Comparison of ENCODE assay signal across 26 mouse cellular contexts in genomic region chr16:91187046-91187445, GRCm38 (mm10). TPM values are rescaled to one million over a fixed set of nuclear protein-coding genes. Genes with fewer than 3 reads are reported as not detected.
DNase-seq lines count a peak whose midpoint lies in the region; ATAC-seq and TF ChIP-seq lines count a peak whose summit lies in the region.
"Had no signal": no experiment of that assay in that cellular context is flagged by ENCODE, and none has a peak within 500 bp of the region (broad histone marks: within the 10 kb centered on the region; RNA-seq: fewer than 3 reads in every experiment).

No protein-coding gene starts in this region.

- DNase-seq in embryo, embryonic 10.5 days (ENCODE audit: low spot score) = peak; percentile 65
- no peak for DNase-seq in embryo, embryonic 11 days
- DNase-seq in kidney, adult 9 months = peak; percentile 2
- DNase-seq in T-cell, adult 2 months (ENCODE audit: low spot score) = no peak
- DNase-seq in cerebellum, postnatal 10 days = no peak
- DNase-seq: adrenal gland, adult 2 months; adrenal gland, postnatal 14 days; B cell, adult 2 months; cerebellum, adult 11 months; cerebellum, adult 2 months; cerebellum, adult 9-11 months; cerebellum, postnatal 36 days; gastrocnemius, postnatal 10 days; heart, adult 11 months had no signal

- H3K27ac ChIP-seq in kidney, embryonic 15.5 days = no peak overlapping the region
- H3K27ac ChIP-seq in intestine, postnatal 0 days (ENCODE audit: low read depth, low read length) = no peak overlapping the region
- H3K27ac ChIP-seq: forebrain, embryonic 10.5 days; forebrain, embryonic 13.5 days; hindbrain, embryonic 12.5 days; hindbrain, embryonic 15.5 days had no signal

- no peak for TF ChIP-seq CTCF in intestine, postnatal 0 days (IDR thresholded peaks at IDR 0.05; ENCODE audit: low read depth)

- H3K4me3 ChIP-seq in kidney, embryonic 15.5 days (replicated peaks) = no peak overlapping the region
- H3K4me3 ChIP-seq in intestine, postnatal 0 days (ENCODE audit: low read depth, low read length) = no peak overlapping the region
- H3K4me3 ChIP-seq: forebrain, embryonic 10.5 days; forebrain, embryonic 13.5 days; hindbrain, embryonic 12.5 days; hindbrain, embryonic 15.5 days had no signal

- H3K4me1 ChIP-seq in kidney, embryonic 15.5 days = no peaks in the 10 kb centered on the region
- no peaks in the 10 kb centered on the region for H3K4me1 ChIP-seq in intestine, postnatal 0 days (replicated peaks; ENCODE audit: control insufficient read depth, insufficient read depth, low read length)
- H3K4me1 ChIP-seq: hindbrain, embryonic 12.5 days; hindbrain, embryonic 15.5 days had no signal

- H3K9me3 ChIP-seq in kidney, embryonic 15.5 days (replicated peaks) = no peaks in the 10 kb centered on the region
- H3K9me3 ChIP-seq in intestine, postnatal 0 days (ENCODE audit: control insufficient read depth) = no peaks in the 10 kb centered on the region
- H3K9me3 ChIP-seq: forebrain, embryonic 10.5 days; G1E; hindbrain, embryonic 12.5 days; hindbrain, embryonic 15.5 days had no signal

- no peak for ATAC-seq in kidney, embryonic 15.5 days (replicated peaks; ENCODE audit: low FRiP score)
- ATAC-seq in intestine, postnatal 0 days = peak; percentile 66
- ATAC-seq: forebrain, embryonic 13.5 days; forebrain, embryonic 16.5 days; Patski had no signal

- WGBS in kidney, embryonic 15.5 days = 18% methylated on average over 8 of the region's 8 CpGs
- WGBS in intestine, postnatal 0 days = 13% methylated on average over 8 of the region's 8 CpGs

- H3K9ac ChIP-seq in kidney, embryonic 15.5 days = no peak overlapping the region
- H3K9ac ChIP-seq in intestine, postnatal 0 days (ENCODE audit: low read depth, low read length) = no peak overlapping the region
- H3K9ac ChIP-seq: forebrain, embryonic 13.5 days; hindbrain, embryonic 12.5 days; hindbrain, embryonic 15.5 days had no signal

- H3K36me3 ChIP-seq in kidney, embryonic 15.5 days = no peaks in the 10 kb centered on the region
- H3K36me3 ChIP-seq in intestine, postnatal 0 days (ENCODE audit: control insufficient read depth, insufficient read depth) = no peaks in the 10 kb centered on the region
- H3K36me3 ChIP-seq: forebrain, embryonic 10.5 days; G1E; hindbrain, embryonic 12.5 days; hindbrain, embryonic 15.5 days had no signal

- H3K27me3 ChIP-seq in kidney, embryonic 15.5 days = peaks cover 78% of the 10 kb centered on the region
- no peaks in the 10 kb centered on the region for H3K27me3 ChIP-seq in intestine, postnatal 0 days (replicated peaks; ENCODE audit: control insufficient read depth, insufficient read depth, low read length)

- no peak overlapping the region for H3K4me2 ChIP-seq in kidney, embryonic 15.5 days
- H3K4me2 ChIP-seq in intestine, postnatal 0 days (replicated peaks; ENCODE audit: low read depth) = peak overlapping the region; percentile 35; the same call in 1 of the 2 replicates
- H3K4me2 ChIP-seq: forebrain, embryonic 13.5 days; heart, embryonic 11.5 days; hindbrain, embryonic 12.5 days; hindbrain, embryonic 15.5 days had no signal

RNA-seq across cellular contexts. Expression of gene Olig2, which starts 38.2 kb away (rescaled TPM):
- not detected in 2 replicates for polyA plus RNA-seq in kidney, embryonic 15.5 days (2015; fragmentation: Nextera tagmentation; extraction: Ambion mirVana)
- not detected in 2 replicates for polyA plus RNA-seq in intestine, postnatal 0 days (2015; fragmentation: Nextera tagmentation; extraction: Ambion mirVana)
- polyA plus RNA-seq: adrenal gland, adult 2 months; G1E; heart, embryonic 14.5 days; heart, postnatal 0 days; Patski had no signal

Comparison
In these comparisons a context has a peak if more than half of its experiments do, and no peak if none do; other contexts are left out.
1. DNase-seq: peak in embryo, embryonic 10.5 days (single experiment) and kidney, adult 9 months (single experiment); none in embryo, embryonic 11 days (single experiment), T-cell, adult 2 months (single experiment) and cerebellum, postnatal 10 days (0 of 2).